Mouse (Mus musculus) spleen, adult 12 weeks (tissue): ENCODE measurements around the gene Kcp.

ENCODE experiments used
- DNase-seq: peaks from one replicate; pipeline ENCODE4 v3.0.0; 2022; ENCODE audit warnings: low spot score

Kcp gene

DNA sequence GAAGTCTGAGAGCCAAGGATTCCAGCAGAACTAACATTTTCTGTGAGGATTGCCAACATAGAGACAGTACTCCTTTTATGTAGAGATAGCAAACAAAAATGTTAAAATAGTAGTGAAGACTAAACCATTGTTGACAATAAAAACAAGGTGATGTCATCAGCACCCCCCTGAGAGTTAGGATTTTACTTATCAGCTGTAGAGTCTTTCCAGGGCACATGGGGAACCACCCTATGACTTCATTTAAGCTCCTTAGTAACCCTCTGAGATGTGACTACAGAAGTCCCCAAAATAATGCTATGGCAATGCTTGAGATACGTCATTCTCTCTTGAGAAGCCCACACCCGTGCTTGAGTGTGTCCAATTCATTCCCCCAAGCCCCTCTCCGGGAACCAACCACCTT is 44.4 kb downstream of the Kcp start:
- no peak for DNase-seq

DNA sequence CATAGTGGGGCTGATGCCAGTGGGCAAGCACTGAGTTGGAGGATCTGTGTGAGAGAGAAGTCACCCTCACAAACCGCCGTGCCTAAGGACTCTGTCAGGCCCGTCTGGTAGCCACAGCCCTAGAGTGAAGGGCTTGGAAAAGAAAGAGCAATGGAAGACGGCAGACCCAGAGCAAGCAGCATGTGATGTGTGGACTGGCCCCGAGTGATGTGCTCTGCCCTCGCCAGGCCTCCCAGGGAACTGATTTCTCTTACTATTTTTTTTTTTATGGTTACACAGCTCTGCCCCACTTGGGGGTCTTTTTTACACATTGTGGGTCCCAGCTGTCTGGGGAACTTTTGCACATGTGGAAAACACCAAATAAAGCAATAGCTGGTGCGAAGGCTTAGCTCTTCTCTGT is 46.2 kb downstream of the Kcp start:
- no peak for DNase-seq

DNA sequence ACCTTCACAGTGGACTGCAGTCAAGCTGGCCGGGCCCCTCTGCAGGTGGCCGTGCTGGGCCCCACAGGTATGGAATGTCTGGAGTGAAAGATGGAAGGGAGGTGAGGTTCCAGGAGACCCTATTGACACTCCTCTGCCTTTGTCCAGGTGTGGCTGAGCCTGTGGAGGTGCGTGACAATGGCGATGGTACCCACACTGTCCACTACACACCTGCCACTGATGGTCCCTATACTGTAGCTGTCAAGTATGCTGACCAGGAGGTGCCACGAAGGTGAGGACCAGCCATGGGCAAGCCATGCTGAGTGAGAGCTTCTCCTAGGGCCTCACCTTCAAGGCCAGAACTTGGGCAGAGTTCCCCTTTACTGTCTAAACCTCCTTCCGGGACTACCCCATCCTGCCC is 57.1 kb downstream of the Kcp start:
- no peak for DNase-seq

DNA sequence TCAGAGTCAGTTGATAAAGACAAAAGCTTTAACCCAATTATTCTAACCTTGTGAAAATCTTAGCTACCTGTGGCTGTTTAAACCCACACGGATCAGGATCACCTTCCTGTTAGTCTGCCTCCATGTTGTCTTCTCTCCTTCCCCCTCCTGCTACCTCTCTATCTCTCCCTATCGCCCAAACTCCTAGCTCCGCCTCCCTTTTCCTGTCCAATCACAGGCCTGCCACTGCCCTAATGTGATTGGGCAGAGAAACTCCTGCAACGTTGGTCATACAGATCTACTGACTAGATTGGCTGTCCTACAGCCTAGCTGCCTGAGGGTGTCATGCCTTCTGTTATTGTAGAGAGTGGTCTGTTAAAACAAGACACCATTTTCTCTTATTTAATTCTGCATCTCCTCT is 57.9 kb downstream of the Kcp start:
- no peak for DNase-seq

DNA sequence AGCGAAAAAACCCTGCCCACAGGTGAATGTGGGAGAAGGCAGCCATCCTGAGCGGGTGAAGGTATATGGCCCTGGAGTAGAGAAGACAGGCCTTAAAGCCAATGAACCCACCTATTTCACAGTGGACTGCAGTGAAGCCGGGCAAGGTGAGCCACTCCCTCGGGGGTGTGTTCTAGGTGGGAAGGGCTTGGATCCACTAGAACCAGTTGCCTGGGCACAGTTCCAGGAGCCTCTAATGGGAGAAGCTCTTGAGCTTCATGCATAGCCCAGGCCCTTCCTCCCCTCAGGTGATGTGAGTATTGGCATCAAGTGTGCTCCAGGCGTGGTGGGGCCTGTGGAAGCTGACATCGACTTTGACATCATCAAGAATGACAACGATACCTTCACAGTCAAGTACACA is 62.4 kb downstream of the Kcp start:
- no peak for DNase-seq

DNA sequence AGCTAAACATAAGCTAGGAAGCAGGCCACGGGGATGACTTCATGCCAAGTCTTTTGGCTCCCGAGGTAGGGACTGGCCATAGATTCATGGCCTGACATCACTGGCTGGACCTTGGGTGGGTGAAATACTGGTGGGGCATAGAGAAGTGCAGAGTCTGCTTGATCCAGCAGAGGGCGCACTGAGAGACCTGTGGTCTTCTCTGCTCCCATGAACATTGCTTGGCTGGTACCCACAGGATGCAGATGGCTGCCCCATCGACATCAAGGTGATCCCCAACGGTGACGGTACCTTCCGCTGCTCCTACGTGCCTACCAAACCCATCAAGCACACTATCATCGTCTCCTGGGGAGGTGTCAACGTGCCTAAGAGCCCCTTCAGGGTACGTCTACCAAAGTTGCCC is 63.0 kb downstream of the Kcp start:
- no peak for DNase-seq

DNA sequence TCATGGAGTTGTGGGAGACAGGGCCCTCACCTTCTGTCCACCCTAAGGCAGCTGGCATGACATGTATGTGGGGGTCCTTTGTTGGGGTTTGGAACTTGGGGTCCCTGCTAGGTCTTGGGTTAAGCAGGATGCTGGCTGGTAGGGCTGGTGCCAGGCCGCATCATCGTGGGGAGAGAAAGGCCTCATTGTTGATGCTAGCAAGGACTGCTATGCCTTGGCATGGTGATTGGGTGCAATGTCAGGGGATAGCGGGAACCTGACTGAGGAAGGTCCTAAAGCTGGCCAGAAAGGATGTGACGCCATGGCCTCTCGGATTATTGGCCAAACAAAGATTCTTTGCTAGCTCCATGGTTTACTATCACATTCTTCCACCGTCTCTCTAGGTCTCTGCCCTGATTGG is 68.0 kb downstream of the Kcp start:
- DNase-seq: no peak

DNA sequence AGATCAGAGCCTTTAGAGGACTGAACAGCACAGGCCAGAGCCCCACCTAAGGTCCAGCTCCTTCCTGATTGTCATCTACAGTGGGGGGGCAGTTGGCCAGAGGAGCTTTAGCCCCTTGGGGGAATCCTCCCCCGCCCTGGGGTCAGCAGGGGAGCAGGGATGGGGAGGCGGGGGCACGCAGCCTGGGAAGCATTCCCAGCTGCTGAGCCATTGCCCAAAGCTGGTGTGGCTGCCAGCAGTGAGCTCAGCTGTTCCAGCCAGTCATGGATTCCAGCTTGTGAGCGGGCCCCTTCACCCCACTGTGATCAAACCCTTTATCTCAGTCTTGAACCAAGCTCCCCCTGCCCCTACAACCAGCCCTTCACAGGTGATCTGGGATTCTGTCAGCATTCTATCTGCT is 68.5 kb downstream of the Kcp start:
- DNase-seq: no peak

DNA sequence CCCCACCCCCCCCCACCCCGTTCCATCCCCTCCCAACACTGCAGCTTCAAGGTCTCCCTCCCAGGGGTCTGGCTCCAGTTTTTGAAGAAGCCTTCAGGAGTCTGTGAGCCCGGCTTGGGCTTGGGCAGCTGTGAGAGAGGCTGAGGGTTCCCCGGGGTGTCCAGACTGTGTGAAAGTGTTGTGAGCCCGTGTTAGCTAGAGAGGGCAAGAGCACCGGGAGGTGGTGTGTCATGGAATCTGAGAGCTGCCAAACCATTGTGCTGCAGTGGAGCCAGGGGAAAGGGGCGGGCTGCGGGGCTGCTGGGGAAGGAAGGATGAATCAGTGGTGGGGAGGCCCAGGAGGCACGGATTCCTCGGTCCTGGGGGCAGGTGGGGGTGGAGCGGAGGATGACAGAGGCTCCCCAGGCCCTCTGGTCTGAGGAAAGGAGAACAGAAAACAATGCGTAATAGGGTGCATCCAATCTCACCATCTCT is 71.3 kb downstream of the Kcp start:
- no peak for DNase-seq

DNA sequence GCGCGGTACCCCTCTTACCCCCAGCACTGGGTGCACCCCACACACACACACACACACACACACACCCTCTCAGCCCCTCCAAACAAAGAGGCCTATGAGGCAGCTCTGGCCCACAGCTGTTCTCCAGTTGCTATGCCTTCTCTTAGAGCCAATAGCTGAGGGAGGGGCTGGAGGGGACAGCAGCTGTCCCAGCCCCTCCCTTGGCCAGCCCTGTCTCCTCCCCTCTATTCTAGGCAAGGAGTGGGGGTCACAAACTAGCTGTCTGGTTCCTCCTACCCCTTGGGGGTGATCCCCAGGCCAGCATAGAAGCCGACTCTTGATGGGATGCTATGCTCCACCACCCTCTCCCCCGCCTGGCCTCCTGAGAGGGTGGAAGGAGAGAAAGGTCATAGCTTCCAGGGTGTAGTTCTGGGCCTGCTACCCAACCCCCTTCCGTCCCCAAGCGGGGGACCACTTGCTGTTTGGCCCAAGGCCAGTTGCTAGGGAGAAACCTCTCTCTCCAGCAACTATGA is 71.8 kb downstream of the Kcp start:
- DNase-seq: no peak

DNA sequence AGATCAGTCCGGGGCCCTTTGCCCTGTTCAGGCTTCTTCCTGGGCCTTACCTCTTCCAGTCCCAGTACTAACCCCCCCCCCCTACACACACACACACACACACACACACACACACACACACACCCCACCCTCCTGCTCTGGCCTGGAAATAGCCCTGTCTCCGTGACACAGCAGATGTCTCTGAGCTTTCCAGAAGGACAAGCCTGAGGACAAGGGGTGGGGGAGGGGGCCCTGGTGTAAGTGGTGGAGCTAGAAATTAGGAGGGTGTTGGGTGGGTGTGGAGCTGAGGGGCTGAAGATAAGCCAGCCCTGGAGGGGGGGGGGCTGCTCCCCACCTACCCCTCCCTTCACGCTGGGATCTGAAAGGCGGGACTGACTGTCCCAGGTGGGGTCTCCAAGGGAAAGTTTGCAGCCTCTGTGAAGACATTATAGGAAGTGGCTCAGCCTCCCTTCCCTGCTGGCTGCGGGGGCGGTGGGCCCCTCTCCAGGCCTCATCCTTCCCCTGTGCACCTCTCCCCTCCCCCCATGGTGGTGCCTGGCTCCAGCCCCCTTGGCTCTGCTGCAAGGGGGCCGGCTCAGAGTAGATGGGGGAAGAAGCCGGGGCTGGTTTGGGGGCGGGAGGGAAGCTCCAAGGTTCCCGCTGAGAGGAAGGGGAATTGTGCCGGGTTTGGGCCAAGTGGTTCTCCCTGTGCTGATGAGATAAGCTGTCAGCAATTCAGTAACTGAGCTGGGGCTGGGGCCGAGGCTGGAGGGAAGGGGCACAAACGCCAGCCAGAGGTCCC is 72.7 kb downstream of the Kcp start:
- DNase-seq: no peak

DNA sequence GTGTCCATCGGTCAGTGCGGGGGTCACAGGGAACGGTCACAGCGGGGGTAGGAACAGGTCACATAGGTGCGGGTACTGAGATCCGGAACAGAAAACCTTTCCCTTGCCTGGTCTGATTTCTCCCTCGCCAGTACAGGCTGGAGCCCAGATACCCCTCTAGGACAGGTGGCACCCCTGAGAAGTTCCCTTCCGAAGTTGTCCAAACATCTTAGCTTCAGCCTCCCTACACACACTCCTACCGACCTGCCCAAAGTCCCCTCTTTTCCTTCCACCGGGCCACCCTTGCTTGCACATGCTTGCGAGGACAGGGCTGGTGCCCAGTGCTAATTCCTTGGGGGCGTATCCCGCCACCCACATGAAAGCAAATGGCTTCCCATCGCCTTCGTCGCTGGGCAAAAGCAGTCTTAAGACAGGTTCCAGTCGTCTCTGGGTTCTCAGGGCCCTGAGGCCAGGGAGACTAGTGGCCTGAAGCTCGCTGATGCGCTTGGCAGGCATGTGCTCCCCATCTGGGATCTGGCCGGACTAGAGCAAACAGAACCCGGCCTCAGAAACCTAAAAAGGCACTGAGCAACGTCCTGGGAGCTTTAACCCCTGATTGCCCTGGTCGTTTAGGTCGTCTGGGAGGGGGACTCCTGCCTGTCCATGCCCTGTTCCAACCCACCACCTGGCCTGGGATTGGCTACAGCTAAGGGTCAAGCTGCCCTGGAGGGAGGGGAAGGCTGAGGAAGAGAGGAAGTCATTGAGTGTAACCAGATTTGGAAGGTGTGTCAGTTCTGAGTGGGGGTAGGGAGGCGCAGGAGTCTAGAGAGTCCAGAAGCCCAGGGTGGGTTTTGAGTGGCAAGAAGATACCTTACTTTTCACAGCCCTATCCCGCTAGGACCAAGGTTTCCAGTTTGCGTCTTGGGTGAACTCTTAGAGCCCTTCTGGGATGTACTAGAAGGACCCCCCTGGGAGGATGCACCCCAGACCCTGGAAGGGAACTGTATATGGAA is 73.7 kb downstream of the Kcp start:
- DNase-seq: no peak

DNA sequence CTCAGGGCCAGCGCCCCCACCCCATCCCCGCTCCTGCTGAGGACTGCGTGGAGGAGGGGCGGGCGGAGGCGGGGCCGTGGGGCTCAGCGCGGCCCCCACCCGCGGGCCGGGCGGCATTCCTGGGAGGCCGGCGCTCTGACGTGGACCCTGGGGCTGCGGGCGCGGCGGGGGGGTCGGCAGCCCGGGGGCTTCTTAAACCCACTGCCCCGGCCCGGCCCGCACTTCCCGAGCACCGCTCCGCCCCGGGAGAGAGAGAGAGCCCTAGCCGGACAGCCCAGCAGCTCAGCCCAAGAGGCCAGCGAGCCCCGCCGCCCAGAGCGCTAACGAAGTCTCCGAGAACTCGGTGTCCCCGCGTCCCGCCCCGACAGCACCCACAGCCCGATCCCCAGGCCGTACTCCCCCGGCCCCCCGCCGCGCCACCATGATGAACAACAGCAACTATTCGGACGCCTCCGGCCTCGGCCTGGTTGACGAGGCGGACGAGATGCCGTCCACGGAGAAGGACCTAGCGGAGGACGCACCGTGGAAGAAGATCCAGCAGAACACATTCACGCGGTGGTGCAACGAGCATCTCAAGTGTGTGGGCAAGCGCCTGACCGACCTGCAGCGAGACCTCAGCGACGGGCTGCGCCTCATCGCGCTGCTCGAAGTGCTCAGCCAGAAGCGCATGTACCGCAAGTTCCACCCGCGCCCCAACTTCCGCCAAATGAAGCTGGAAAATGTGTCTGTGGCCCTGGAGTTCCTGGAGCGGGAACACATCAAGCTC is 74.5 kb downstream of the Kcp start, which contains the start of gene Flnc:
Gene Flnc, plus strand, starts transcription at position 219 of the 766 bp plus-strand sequence.
- DNase-seq: no peak

DNA sequence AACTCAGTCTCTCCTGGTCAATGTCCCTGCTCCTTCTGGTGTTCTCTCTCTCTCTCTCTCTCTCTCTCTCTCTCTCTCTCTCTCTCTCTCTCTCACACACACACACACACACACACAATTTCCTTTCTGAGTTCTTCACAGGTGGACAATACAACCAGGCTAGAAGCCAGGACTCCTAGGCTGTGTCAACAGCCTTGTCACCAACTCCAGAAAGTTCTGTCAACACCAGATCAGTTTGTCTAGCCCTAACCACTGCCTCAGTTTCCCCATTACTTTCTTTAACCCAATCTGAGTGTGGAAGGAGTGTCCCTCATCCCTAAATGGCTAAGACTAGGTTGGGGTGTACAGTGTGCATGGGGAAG is 75.1 kb downstream of the Kcp start:
- no peak for DNase-seq

DNA sequence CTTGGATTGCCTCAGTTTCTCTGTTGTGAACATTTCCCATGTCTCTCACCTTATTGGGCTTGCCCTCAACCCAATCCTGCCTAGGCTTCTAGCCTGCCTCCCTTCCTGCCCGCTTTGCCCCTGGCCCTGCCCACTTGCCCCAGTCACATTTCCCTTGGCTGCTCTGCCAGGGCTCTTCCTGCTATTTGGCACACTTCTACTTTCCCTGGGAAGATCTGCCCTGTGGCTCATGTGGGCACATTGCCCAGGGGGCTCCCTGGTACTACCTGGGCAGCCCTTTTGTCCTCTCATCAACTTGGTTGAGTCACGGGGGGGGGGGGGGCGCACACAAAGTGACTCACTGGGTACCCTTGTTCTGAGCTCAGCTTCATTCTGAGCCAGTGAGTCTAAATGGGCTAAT is 75.6 kb downstream of the Kcp start:
- no peak for DNase-seq

DNA sequence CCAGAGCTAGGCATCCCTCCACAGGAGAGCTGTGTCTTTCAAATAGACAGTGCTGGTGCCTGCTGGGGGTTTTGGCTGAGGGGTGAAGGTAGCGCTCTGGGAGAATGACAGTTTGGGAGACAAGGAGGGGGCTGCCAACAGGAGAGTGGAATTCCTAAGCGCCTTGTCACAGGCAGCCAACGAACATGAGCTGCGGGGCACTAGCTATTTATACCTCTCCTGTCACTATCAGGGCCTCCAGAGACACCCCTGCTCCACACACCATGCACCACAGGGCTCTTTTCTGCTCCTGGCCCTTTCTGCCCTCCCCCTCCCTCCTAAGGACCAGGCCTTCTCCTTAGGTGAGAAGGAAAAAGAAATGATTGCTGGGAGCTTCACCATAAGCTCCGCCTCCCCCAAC is 76.3 kb downstream of the Kcp start:
- no peak for DNase-seq

DNA sequence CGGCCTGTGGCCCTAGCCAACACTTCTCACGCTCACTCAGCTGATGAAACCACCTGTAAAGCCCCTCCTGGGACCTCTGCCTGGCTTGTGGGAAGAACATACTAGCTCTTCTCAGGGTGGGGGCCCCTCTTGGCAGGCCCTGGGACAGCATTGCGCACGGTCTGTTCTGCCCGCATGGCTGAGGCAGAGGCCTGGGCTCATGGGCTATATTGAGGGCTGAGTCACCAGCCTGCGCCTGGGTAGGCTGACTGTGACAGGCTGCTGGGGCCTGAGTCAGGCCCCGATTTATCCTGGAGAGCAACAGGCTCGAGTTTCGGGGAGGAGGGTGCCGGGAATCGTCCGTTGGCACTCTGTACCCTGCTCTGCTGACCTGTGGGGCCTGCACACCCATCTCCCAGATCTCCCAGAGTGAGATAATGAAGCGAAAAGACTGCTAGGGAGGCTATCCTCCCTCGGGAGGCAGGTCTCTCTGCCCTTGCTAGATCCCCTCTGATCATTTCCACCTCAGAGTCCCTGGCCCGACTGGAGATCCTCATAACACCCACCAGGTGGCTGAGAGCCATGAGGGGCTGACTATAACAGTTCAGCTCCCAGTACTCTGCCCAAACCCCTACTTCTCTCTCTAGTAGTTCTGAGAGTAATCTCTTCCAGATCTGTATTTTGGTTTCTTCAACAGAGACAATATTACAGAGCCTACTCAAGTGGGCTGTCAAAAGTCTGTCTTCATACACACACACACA is 76.9 kb downstream of the Kcp start:
- DNase-seq: no peak

DNA sequence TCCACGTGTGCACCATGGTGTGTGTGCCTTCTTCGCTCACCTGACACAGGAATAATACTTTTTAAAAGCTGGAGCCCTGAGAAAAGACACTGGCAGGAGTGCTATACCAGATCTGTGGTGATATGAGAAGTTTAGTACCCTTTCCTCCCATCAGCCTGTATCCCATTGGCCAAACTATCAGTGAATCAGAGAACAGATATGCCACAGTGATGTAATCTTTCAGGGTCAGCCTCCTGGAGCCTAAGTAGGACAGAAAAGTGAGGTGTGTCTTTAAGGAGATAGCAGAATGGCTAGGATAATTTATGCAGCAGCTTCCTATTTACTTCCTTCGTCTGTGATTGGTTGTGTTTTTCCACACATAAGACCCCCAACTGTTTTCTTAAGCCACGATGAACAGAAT is 79.6 kb downstream of the Kcp start:
- no peak for DNase-seq

DNA sequence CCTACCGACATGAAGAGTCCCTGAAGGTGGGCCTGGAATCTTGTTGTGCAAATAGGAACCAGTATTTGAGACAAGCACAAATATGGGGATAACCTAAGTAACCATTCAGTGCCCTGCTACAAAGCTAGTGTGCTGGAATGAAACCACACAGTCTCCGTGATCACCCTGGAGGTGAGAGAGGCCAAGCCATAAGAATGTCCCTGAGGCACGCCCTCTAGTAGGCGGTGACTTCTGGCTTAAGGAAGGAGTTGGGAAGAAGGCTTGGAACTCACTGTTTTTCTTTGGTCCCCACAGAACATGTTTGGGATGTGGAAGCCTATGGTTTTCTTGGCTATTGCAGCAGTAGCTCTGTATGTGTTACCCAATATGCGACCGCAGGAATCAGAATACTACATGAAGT is 81.4 kb downstream of the Kcp start:
- no peak for DNase-seq

DNA sequence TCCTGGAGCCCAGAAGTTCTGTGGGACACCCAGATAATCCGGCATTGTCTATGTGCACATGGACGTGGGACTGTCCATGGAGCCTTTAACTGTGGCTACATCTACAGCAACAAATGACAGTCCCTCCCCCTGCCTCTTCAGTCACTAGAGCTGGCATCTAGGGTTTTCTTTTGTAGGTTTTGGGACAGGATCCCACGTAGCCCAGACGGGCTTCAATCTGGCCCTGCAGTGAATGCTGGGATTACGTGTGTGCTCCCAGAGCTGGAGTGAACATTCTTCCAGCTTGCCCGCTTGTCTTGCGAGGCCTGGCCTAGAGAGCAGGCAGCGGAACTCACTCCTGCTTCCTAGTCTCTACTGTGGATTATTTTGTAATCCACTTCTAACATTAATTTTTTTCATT is 82.6 kb downstream of the Kcp start:
- no peak for DNase-seq
